Mouse (Mus musculus) CD8-positive naive resting alpha-beta T cell, adult 57 days (primary cell): ENCODE measurements around the gene Nupl1. TPM values are rescaled to one million over a fixed set of nuclear protein-coding genes. Genes with fewer than 3 reads are reported as not detected.

Source experiments
- total RNA-seq: library from RNA; stranded (reverse); gene quantifications from one replicate; pipeline ENCODE4 v1.2.4, GENCODE M21; 2023

Nupl1 gene
- 0.21 TPM for total RNA-seq

DNA sequence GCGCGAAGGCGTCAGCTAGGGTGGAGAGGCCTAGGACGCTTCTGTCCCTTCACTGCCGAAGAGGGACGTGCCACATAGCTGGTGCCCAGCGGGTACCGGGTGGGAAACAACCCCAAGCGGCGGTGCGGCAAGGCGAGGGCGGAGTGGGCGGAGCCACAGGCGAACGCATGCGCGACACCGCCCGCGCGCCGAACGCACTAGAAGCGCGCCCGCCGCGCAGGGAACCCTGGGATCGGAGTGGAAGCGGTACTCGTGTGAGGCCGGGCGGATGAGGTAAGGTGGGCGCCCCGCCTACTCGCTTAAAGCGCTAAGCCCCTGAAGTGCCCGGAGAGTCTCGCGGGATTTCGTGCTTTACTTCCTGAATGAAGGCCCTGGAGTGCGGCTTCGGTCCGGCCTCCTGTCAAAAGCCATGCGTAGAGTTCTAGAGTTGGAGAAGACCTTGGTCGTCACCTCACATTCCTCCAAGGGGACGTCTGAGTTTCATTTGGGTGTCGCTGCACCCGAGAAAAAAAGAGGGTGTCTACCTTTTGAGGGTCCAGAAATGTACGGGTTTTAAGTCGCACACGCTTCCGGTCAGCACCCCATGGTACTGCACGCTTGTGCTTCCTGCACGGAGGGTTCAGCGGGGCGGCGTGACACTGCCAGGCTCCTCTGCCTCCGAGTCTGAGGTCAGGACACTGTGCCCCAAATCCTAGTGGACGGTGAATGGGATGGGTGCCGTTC, at the start of gene Nupl1, which contains the start of gene Gm49336:
Nupl1 (minus strand) TSS at position 151 of the 723 bp plus-strand sequence.
Gm49336 (minus strand) TSS at position 227 of the 723 bp plus-strand sequence.

DNA sequence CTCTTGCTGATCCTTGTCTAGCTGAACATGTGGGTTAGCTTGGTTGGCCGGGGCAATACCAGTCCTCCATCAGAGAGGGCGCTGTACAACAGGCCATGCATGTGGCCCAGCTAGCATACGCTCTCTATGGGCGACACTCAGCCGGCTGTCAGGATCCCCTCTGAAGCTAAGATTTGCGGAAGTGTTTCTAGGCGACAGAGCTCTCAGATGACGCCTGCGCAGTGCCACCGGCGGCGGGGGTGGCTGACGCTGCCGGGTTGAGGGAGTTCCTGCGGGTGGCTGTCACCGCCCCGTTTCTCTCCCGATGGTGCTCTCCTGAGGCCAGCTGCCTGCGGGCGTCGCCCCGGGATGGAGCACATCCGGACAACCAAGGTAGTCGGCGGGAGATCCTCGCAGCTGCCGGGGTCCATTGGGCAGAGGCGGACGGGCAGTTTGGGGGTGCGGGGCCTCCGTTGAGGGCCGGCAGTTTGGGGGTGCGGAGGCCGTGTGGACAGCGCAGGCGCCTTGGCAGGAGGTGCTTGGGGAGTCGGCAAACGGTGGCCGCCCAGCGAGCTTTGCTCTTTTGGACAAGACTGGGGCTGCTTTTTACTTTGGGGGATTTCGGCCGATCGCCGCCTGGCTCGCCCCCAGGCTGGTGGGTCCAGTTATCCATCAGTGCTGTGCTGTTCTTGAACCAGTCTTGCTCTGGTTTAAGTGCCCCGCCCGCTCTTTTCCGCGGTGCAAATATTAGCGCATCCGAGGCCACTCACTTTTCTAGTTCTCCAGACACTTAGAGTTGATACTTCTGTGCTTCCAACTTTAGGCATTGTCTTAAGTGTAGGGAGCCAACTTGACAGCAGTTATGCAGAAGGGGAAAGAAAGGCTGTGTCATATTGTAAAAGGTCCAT, 14.0 kb upstream of the Nupl1 start, which contains the start of gene Mtmr6:
Mtmr6 (plus strand) TSS at position 239 of the 887 bp plus-strand sequence.

DNA sequence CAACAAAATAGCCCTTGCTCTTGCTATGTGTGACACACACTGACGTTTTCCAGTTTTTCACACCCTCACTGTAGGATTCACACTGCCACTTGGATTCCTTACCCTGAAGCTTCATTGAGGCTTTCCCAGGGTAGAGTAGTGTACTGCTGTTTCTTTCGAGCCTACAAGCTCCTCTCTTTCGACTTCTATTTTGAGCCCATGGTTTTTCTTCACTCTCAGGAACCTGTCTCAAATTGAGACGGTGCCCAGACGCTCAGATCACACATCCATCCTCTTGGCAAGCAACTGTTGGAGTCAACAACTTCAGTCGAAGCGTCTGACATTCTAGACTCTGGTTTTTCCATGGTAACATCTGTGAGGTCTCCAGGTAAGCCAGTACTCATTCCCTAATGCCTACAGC, 54.3 kb downstream of the Nupl1 start, which contains the start of gene Atp8a2:
Atp8a2 (minus strand) TSS at position 296 of the 400 bp plus-strand sequence.

Other genes starting within 250 kb of the Nupl1 start
- 5.2 TPM for gene Atp8a2, start 54.3 kb downstream of the Nupl1 start, total RNA-seq
- 65.9 TPM for gene Gm49336, start 76 bp upstream of the Nupl1 start, total RNA-seq
- 40.8 TPM for gene Mtmr6, start 13.8 kb upstream of the Nupl1 start, total RNA-seq
- gene Amer2, start 121.8 kb upstream of the Nupl1 start, total RNA-seq, result not detected